Mouse (Mus musculus) fat pad, adult 2 months (tissue): ENCODE measurements around the gene Trappc3.

ENCODE experiments used
- DNase-seq: peaks from one replicate; pipeline ENCODE4 v3.0.0-alpha.2; 2011; ENCODE audit warnings: low read depth, low spot score; ENCODE audit errors: extremely low read depth

The Trappc3 gene

DNA sequence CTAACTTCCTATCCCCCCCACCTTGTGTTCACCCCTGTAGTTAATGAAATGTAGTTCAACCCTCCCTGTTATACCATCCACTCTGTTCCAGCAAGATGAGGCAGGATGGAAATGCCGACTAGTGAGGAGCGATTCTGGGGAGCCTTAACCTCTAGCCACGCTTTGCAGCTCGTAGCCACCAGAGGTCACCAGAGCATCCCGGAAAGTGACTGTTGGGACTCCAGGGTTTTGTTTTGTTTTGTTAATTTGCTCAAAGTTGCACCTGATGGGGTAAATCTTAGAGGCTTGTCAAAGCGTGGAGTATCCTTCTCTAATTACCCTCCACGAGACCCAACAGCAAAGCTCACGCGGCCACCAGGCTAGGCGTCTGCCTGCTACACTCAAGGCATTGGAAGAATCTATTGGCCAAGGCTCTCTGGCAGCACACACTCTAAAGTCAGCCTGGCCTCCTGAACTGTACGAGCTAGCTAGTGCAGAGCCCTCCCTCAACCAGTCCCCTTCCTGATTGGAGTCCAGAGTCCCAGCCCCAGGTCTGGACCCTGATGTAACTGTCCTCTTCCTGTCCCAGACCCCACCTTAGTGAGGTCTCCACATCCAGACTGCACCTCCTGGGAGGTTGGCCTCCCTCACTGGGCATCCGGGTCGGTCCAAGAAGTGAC lies 15.9 kb downstream of the Trappc3 start:
- DNase-seq = no peak

DNA sequence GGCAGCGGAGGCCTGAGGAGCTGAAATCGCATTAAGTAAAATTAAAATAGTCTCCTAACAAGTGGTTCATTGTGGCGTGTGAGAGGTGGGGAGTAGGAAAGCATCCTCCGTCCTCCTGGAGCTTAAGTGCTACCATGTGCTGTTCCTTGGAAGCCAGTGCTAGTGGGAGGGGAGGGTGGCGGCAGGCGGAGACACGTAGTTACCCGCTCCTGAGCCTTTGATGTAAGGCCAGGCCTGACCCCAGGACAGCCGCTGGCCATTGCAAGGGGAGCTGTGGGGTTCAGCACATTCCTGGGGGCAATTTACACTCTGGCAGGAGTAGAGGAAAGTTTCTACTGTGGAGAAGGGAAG lies 16.4 kb downstream of the Trappc3 start:
- DNase-seq = no peak

DNA sequence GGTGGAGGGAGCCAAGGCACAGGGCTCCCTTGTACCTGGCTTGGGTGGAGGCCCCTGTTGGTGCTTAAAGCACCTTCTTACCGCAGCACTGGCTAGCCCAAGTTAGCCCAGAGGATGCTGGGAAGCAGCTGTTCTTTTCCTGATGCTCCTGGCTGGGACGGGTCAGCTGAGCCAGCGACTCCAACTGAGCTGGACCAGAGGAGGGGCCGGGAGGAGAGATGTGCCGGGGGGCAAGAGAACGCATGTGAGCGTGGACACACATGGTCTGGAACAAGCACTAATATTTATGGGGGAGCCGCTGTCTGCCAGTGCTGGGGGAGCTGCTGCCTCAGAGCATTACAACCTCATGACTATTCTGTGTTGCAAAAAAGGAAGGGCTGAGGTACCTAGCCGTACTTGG lies 16.8 kb downstream of the Trappc3 start:
- DNase-seq = no peak

DNA sequence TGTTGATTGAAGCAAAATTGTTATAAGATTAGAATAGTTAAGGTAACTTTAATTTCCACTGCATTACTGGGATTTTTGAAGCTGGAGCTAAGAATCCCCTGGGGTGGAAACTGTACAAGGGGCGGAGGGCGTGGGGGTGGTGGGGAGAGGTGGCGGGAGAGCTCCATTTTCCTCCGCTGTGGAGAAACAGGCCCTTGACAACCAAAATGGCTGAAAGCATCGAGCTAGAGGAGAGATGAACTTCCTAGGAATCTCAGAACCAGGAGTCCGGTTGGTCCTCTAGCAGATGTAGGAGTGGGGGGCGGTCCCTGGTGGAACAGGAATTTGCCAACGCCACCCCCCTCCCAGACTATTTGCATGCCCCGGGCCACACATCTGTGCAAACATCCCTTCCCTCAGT lies 19.6 kb downstream of the Trappc3 start:
- no peak for DNase-seq

DNA sequence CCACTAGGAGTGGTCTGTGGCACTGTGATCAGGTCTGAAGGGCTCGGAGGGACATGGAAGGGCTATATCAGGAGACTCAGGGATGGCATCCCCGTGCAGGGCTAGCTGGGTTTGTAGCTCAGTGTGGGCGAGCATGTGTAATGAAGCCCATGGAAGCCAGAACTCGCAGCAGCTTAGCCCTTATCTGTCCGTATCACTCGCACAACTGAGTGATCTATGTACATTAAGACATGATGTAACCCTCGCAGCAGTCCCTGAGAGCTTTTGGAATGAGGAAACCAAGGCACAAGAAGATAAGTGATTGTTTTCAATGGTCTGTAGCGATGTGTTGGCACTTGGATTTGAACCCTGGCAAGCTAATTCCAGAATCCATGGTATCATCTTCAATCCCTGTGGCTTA lies 21.5 kb downstream of the Trappc3 start:
- no peak for DNase-seq

DNA sequence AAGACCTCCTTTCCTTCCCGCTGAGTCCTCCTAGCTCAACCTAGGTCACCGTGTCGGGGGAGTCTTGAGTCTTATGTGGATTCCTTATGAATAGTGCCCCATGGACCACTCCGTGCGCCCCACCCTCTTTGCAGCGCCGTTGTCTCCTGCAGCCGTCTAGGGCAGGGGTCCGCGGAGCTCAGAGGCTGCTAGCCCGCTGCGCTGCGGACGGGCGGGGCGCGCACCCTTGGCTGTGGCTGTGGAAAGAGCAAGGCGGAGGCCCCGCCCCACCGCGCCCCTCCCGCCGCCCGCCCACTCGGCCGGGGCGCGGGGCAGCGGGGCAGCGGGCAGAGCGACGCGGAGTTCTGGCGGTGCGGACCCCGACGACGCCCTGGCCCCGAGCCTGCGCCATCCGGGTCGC lies 24.4 kb downstream of the Trappc3 start, which contains the start of gene Col8a2:
Gene Col8a2, plus strand, starts transcription at position 302 of the 400 bp plus-strand sequence.
- DNase-seq = no peak

DNA sequence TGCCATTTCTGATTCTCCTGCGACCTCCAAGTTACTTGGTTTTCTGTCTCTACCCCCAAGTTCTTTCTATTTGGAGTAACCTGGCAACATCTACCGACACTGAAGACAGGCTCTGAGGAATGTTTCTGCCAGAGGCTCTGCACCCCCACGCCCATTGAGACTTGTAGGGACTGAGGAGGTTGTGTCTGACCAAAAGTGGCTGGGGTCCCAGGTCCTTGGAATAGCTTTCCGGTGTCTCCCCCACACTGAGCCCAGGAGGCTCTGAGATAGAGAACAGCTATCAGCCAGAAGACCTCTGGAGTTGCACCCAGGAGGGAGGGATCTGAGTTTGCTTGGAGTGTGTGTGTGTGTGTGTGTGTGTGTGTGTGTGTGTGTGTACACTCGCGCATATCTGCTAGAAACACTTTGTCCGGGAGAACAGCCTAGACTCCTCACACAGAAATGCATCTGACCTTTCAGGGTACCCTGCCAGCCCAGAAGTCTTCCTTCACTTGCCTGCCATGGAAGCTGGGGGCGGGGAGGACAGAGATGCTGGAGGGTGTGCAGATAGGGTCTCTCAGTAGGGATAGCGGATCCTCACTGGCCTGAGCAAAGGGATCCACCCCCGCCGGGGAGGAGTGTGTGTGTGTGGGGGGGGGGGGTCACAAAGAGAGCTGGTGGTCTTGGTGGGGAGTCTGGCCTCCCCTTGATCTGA lies 25.3 kb downstream of the Trappc3 start:
- no peak for DNase-seq

DNA sequence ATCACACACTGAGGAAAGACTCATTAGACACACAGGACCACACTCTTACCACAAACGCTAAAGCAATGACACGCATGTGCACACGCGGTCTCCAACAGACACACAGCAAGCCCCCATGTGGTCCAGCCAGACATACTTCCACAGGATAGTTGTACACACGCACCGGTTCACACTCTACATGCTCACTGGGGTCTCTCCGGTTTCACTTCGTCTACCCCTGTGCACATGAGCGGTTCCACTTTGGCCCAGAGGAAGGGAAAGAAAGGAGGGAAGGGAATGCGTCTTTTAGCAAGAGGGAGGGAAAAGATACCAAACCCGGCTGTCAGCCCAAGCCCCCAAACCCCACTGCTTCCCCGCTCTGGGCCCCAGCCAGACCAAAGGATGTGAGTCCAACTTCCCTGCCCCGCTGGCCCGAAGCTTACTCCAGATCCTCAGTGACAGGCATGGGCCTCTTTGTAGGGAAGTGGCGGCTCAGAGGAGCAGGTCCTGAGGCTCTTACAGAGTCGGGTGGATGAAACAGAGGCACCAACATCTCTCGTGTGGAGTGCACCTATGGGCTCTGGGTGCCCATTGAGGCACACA lies 26.1 kb downstream of the Trappc3 start:
- DNase-seq = no peak

DNA sequence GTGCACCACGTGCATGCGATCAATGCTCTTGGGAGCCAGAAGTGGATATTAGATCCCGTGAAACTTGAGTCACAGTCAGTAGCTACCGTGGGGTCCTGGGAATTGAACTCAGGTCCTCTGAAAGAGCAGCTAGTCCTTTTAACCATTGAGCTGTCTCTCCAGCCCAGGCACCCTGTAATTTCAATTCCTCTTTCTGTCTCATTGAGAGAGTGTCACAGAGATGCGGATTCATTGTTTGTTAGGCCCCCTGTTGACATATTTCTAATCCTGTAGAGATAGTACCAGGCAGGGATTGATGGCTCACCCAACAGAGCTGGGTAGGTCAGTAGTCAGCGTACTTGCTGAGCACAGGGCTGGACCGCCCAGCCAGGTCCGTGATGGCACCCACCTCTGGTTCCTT lies 28.2 kb downstream of the Trappc3 start:
- DNase-seq = no peak

DNA sequence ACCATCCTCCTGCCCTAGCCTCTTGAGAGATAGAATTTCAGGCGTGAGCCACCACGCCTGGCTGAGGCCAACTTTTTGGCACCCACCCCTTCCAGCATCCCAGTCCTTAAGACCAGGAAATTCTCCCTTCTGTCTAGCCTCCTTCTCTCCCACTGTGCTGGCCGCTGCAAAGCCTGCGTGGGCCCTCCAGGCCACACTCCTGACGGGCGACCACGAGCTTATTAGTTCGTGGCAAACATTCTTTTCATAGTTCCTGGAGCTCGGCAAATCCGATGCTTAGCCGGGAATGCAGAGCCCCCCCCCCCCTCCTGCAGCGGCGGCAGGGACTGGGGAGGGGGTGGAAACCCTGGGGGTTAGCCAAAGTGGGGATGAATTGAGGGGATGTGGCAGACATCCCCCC lies 29.1 kb downstream of the Trappc3 start:
- DNase-seq = no peak

DNA sequence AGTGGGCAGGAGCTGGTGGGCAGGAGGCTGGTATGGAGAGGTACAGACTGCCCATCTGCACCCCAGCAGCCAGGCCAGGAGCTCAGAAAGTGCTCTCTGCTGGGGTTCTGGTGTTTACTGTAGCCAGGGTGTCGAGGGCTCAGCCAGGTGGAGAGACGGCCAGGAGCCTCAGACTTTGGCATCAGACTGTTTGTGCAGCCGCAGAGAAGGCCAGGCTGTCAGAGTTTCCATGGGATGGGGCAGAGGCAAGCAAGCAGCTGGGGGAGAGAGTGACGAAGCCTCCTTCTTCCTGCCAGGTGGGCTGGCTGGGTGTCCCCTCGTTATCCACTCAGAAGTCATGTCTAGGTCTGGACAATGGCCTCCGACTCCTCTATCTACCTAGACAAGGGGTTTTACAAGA lies 33.0 kb downstream of the Trappc3 start:
- no peak for DNase-seq

DNA sequence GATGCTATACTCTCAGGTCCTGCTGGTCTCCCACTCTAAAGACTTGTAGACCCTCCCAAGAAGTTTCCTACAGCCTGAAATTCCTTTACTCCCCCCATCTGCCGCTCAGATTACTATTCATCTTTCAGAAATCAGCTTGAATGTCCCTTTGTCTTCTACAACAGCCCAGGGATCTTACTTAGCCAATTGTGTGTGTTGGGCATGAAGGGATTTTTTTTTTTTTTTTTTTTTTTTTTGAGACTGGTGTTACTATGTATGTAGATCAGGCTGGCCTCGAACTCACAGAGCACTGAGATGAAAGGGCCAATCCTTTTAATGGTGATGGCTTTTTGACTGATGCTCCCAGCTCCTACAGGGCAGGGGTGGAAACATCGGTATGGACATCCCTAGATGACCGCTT lies 33.8 kb downstream of the Trappc3 start:
- DNase-seq = no peak

DNA sequence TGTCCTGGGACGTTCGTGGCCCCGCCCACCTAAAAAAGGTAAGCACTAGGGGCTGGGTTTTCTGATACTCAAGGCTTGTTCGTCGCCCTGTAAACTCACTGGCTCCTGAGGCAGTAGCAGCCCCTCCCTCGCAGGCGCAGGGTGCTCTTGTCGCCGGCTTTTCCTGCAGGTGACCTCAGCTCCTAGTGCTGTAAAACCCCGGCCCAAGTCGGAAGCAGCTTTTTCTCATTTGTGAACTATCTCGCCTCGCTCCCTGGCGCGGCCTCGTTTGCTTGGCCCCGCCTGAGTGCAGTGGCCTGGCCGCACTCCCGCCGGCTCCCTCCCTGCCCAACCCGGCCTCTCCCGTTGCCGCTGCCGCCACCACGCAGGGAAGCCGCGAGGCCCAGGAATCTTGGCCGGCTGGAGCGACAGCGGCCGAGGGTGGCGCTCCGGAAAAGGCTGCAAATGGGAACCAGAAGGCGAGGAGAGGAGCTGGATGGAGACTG lies 34.5 kb downstream of the Trappc3 start:
- no peak for DNase-seq

DNA sequence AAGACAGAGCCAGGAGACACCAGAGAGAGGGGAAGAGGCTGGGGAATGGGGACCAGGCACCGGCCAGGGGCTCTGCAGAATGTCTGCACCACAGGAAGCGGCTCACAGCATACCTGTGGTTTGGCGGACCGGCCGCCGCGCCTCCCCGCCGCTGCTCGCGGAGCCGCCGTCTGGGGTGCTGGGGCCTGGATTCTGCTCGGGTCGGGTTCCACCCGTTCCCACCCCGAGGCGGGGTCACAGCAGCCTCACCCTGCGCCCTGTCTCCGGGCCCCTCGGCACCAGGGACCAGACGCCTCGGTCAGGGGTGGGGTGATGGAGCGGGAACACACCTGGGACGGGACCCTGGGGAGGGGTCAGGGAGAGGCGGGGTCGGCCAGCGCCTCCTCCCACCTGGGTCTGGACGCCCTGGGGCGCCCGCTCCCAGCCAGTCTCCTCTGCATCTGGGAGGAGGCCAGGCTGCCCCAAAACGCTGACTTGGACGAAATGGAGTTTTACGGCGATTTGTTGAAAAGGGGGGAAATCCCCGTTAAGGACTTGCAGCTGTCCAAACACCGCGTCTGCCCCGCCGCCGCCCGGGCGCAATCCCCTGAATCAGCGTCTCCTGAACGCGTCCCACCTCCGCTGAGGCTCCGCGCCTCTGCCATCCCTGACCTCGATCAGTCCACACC lies 38.9 kb downstream of the Trappc3 start:
- DNase-seq = no peak

DNA sequence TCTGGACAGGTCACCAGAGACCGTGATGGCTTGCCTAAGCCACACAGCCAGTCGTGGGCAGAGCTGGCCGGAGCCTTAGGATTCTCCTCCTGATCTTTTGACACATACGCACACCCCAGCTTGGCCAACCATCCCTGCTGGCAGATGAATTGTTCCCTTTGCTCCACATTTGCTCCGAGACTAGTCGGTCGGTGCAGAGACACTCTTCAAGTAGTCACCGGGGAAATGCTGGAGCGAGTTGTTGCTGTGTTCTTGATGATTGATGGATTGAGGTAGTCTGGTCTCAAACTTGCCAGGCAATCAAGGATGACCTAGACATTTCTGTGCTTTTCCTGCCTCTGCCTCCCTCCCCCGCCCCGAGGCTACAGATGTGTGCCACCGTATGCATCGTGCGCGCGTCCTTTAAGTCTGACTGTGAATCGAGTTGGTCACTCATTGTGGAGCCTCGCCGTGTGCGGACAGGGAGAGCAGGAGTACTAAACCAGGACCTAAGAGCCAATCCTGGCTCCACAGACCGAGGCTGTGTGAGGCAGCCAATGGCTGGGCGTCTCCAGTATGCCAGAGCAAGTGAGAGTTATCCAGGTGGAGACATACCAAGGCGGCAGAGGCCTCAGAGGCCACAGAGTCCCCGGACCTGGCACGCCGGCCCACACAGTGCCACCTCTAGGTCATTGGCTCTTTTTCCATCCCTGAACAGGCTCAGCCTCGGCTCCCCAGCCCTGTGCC lies 39.6 kb downstream of the Trappc3 start:
- DNase-seq = no peak

DNA sequence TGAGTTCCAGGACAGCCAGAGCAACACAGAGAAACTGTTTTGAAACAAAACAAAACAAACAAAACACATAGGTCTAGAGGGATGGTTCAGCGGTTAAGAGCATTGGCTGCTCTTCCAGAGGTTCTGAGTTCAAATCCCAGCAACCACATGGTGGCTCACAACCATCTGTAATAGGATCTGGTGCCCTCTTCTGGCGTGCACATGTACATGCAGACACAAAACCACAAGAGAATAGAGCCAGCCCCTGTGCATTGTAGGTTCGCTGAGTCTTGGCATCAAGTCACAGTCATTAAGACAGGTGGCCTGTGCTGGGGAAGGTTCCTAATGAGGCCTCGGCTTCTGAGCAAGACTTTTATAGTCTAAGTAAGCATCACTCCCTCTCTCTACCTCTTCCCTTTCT lies 41.8 kb downstream of the Trappc3 start:
- no peak for DNase-seq

DNA sequence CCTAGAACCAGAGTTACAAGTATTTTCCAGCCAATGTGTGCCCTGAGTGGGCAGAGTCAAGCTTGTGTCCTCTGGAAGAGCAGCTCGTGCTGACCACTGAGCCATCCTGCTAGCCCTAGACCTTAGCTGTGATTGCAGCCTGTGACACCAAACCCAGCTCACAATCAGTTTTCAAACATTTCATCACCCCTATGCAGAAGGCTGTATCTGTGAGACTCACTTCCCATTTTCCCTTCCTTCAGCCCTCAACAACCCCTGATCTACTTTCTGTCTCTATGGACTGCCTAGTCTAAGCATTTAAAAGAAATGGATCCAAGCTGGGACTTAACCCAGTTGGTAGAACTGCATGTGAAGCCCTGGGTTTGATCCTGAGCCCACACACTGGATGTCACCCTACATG lies 43.3 kb downstream of the Trappc3 start:
- DNase-seq = no peak

DNA sequence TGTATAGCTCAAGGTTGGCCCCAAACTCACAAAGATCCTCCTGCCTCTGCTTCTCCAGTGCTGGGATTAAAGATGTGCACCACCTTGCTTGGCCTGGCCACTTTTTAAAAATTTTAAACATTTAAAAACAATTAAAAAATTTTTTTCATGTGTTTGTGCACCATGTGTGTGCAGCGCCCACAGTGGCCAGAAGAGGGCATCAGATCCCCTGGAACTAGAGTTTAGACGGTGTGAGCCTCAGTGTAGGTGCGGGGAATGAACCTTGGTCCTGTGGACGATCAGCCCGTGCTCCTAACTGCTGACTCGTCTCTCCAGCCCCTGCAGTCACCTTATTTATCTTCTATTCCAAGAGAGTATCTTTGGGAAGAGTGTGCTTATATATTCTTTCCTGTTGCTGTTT lies 43.9 kb downstream of the Trappc3 start:
- no peak for DNase-seq

DNA sequence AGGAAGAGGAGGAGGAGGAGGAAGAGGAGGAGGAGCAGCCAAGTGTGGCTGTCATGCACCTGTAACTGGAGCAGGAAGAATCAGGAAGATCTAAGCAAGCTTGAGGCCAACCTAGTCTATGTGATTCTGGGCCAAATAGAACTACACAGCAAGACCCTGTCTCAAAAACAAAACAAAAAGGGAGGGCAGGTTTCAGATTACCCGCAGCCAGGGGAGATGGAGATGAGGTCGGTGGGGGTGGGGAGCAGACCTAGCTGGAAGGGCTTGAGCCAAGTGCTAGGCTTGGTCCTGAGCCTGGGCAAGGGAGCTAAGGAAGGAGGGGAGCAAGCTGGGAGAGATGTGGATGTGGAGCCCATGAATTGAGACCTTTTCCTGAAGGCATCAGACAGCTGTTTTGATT lies 44.7 kb downstream of the Trappc3 start:
- no peak for DNase-seq

DNA sequence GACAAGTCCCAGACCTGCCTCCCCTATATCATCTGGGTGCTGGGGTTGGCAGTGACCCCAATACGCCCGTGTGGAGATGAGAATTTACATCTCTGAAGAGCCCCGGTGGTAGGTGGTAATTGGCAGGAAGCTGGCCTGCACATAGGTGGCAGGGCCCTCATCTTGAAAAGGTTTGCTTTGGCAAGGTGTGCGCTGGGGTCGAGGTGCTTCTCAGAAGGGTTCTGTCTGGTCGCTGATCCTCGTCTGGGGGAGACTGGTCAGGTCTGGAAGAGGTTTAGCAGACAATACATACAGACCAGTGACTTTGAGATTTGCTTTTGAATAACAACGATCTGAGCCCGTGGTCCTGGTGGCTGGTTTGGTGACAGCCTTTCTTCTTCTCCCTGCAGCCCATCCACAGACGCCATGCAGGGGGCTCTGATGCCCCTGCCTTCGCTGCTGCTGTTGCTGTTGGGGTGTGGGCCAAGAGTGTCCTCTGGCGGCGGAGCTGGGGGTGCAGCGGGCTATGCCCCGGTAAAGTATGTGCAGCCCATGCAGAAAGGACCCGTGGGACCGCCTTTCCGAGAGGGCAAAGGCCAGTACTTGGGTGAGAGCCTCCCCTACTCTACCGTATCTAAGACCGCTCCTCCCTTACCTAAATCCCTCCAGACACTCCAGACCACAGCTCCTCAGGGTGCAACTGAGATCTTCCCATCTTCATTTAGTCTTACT lies 47.2 kb downstream of the Trappc3 start:
- no peak for DNase-seq

DNA sequence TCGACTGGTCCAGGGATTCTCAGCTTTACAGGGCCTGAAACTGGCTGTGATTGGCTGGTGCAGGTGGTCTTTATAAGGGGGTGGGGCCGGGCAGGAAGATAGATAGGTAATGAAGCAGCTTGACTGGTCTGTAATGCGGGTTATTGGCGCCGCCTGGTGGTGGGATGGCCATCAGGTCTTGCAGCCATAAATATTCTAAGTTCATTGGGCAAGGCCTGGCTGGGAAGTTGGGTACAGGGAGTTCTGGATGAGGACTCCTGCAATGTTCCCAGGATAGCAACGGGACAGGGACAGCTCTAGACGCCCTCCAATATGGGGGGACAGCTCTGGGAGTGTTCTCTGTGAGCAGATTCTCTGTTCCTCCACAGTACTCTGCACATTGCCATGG lies 47.8 kb downstream of the Trappc3 start:
- no peak for DNase-seq
